Mouse (Mus musculus) frontal cortex, adult (tissue): ENCODE data around the gene Hist4h4.

Experiments used
- ATAC-seq: cut with Nextera tagmentation; 2 replicates; pipeline ENCODE4 v1.9.2; 2017; ENCODE audit warnings: mild to moderate bottlenecking, moderate library complexity, mixed read lengths; ENCODE audit not compliant: low TSS enrichment

Gene Hist4h4

GRCm38 (mm10) chr6:136803739-136804633, at the start of gene Hist4h4:
Gene Hist4h4, minus strand, starts transcription at chr6:136804415.
- peak; percentile 79 for ATAC-seq

GRCm38 (mm10) chr6:136852762-136853161, 48.5 kb upstream of the Hist4h4 start:
- ATAC-seq, result no peak

- ATAC-seq, result no peak
These were observed 48.1 kb upstream of the Hist4h4 start for GRCm38 (mm10) chr6:136852348-136852747.

GRCm38 (mm10) chr6:136850267-136850666, 46.1 kb upstream of the Hist4h4 start:
- ATAC-seq, result no peak

GRCm38 (mm10) chr6:136848971-136849370, 44.8 kb upstream of the Hist4h4 start:
- no peak for ATAC-seq

- no peak for ATAC-seq
These were observed 44.2 kb upstream of the Hist4h4 start for GRCm38 (mm10) chr6:136848399-136848798.

GRCm38 (mm10) chr6:136847790-136848189, 43.6 kb upstream of the Hist4h4 start:
- peak; percentile 78 for ATAC-seq

GRCm38 (mm10) chr6:136847267-136847666, 43.1 kb upstream of the Hist4h4 start:
- no peak for ATAC-seq

GRCm38 (mm10) chr6:136845706-136846480, 41.7 kb upstream of the Hist4h4 start:
- ATAC-seq, result peak; percentile 77

- ATAC-seq, result peak; percentile 41; the same call in 1 of the 2 replicates
These were observed 40.7 kb upstream of the Hist4h4 start for GRCm38 (mm10) chr6:136844903-136845302.

GRCm38 (mm10) chr6:136837323-136837722, 33.1 kb upstream of the Hist4h4 start:
- ATAC-seq, result no peak

GRCm38 (mm10) chr6:136835352-136835751, 31.1 kb upstream of the Hist4h4 start, which contains the start of gene Smco3:
Gene Smco3, minus strand, starts transcription at chr6:136835452.
- ATAC-seq, result peak; percentile 21; the same call in 1 of the 2 replicates

- ATAC-seq, result no peak
These were observed 27.5 kb upstream of the Hist4h4 start for GRCm38 (mm10) chr6:136831712-136832111.

GRCm38 (mm10) chr6:136828681-136829080, 24.5 kb upstream of the Hist4h4 start:
- no peak for ATAC-seq

GRCm38 (mm10) chr6:136827881-136828561, 23.8 kb upstream of the Hist4h4 start, which contains the start of gene Wbp11:
Gene Wbp11, minus strand, starts transcription at chr6:136828233.
- peak; percentile 100 for ATAC-seq

GRCm38 (mm10) chr6:136827516-136827880, 23.3 kb upstream of the Hist4h4 start, which contains the start of gene BC049715:
Gene BC049715, plus strand, starts transcription at chr6:136827626.
- peak; percentile 7; the same call in 1 of the 2 replicates for ATAC-seq

- ATAC-seq, result no peak
These were observed 22.9 kb upstream of the Hist4h4 start for GRCm38 (mm10) chr6:136827116-136827515.

- no peak for ATAC-seq
These were observed 20.8 kb upstream of the Hist4h4 start for GRCm38 (mm10) chr6:136824987-136825386.

- ATAC-seq, result no peak
These were observed 16.9 kb upstream of the Hist4h4 start for GRCm38 (mm10) chr6:136821086-136821485.

GRCm38 (mm10) chr6:136820381-136820780, 16.2 kb upstream of the Hist4h4 start:
- no peak for ATAC-seq

GRCm38 (mm10) chr6:136817549-136817948, 13.3 kb upstream of the Hist4h4 start:
- peak; percentile 88 for ATAC-seq

- ATAC-seq, result no peak
These were observed 12.6 kb upstream of the Hist4h4 start for GRCm38 (mm10) chr6:136816826-136817225.
